Mouse (Mus musculus) embryonic facial prominence, embryonic 10.5 days (tissue): ENCODE measurements at regions not wholly inside any gene's neighbourhood (a gene's known extent, or its start where the extent isn't known, plus 50 kb on each side); places are given as distances from the start of the nearest gene placed in this dataset.
"Not testable (repeated sequence)": the region's sequence is repeated elsewhere in the genome, so short reads cannot be mapped to it uniquely, and the experiment has no call there.

Source experiments
- DNase-seq: peaks from one replicate; pipeline ENCODE4 v3.0.0-alpha.2; 2017; ENCODE audit warnings: low spot score
- H3K27ac ChIP-seq: fragments of 300-500 bp; sonication (generic); replicated peaks from 2 replicates; pipeline ENCODE4 v1.5.1; 2016; ENCODE audit warnings: mild to moderate bottlenecking
- H3K27me3 ChIP-seq: fragments of 300-500 bp; sonication (generic); replicated peaks from 2 replicates; pipeline ENCODE4 v1.6.1; 2016; ENCODE audit warnings: low read depth, mild to moderate bottlenecking; ENCODE audit not compliant: poor library complexity, severe bottlenecking
- H3K36me3 ChIP-seq: fragments of 300-500 bp; sonication (generic); replicated peaks from 2 replicates; pipeline ENCODE4 v1.6.1; 2016; ENCODE audit warnings: mild to moderate bottlenecking, moderate library complexity
- H3K4me1 ChIP-seq: fragments of 300-500 bp; sonication (generic); 2 replicates; pipeline ENCODE4 v1.6.1; 2016
- H3K4me3 ChIP-seq: fragments of 300-500 bp; sonication (generic); 2 replicates; pipeline ENCODE4 v1.5.1; 2016; ENCODE audit warnings: mild to moderate bottlenecking, moderate library complexity
- H3K9me3 ChIP-seq: fragments of 300-500 bp; sonication (generic); 2 replicates; pipeline ENCODE4 v1.6.1; 2016; ENCODE audit warnings: mild to moderate bottlenecking
- WGBS: fragments of 180-500 bp; shearing (Covaris S2); methylation state at CpG from one replicate; pipeline ENCODE4 v1.1.7; 2016; 5-methylcytosine and 5-hydroxymethylcytosine counted together

- no peak for DNase-seq
- 97% methylated on average over 1 of the region's 1 CpGs for WGBS
- H3K36me3 ChIP-seq = no peaks in the 10 kb centered on the region
- H3K27ac ChIP-seq = no peak overlapping the region
- no peaks in the 10 kb centered on the region for H3K4me1 ChIP-seq
- H3K27me3 ChIP-seq = no peaks in the 10 kb centered on the region
- no peak overlapping the region for H3K4me3 ChIP-seq
- H3K9me3 ChIP-seq = no peaks in the 10 kb centered on the region
Measured at GRCm38 (mm10) chr13:78883062-78883461, 683.5 kb upstream of the Nr2f1 start.

- H3K4me3 ChIP-seq = no peak overlapping the region
- H3K9me3 ChIP-seq = no peaks in the 10 kb centered on the region
- 53% methylated on average over 5 of the region's 5 CpGs for WGBS
- peak overlapping the region; percentile 35; the same call in 1 of the 2 replicates for H3K27ac ChIP-seq
- no peaks in the 10 kb centered on the region for H3K27me3 ChIP-seq
- H3K36me3 ChIP-seq = no peaks in the 10 kb centered on the region
- H3K4me1 ChIP-seq = peaks cover 17% of the 10 kb centered on the region
- no peak for DNase-seq
Measured at GRCm38 (mm10) chr13:78872582-78872981, 673.0 kb upstream of the Nr2f1 start.

GRCm38 (mm10) chr13:78871976-78872375 is 672.4 kb upstream of the Nr2f1 start:
- H3K27me3 ChIP-seq = no peaks in the 10 kb centered on the region
- DNase-seq = no peak
- WGBS = 31% methylated on average over 6 of the region's 6 CpGs
- H3K9me3 ChIP-seq = no peaks in the 10 kb centered on the region
- H3K4me1 ChIP-seq = peaks cover 17% of the 10 kb centered on the region
- H3K4me3 ChIP-seq = no peak overlapping the region
- H3K36me3 ChIP-seq = no peaks in the 10 kb centered on the region
- H3K27ac ChIP-seq = no peak overlapping the region

- DNase-seq = no peak
- H3K27ac ChIP-seq = no peak overlapping the region
- H3K4me3 ChIP-seq = no peak overlapping the region
- no peaks in the 10 kb centered on the region for H3K27me3 ChIP-seq
- peaks cover 17% of the 10 kb centered on the region for H3K4me1 ChIP-seq
- no peaks in the 10 kb centered on the region for H3K36me3 ChIP-seq
- no peaks in the 10 kb centered on the region for H3K9me3 ChIP-seq
- WGBS = 52% methylated on average over 2 of the region's 2 CpGs
Measured at GRCm38 (mm10) chr13:78871254-78871653, 671.7 kb upstream of the Nr2f1 start.

- H3K9me3 ChIP-seq, H3K4me1 ChIP-seq, H3K27me3 ChIP-seq, H3K27ac ChIP-seq, H3K36me3 ChIP-seq, H3K4me3 ChIP-seq, DNase-seq: not testable (repeated sequence)
- WGBS = 92% methylated on average over 4 of the region's 4 CpGs
Measured at GRCm38 (mm10) chr13:78824357-78824756, 624.8 kb upstream of the Nr2f1 start.

- 75% methylated on average over 2 of the region's 2 CpGs for WGBS
- Histone ChIP-seq H3K9me3 (no peaks in the 10 kb centered on the region), H3K4me1 (no peaks in the 10 kb centered on the region), H3K27me3 (no peaks in the 10 kb centered on the region), H3K27ac (no peak overlapping the region), H3K36me3 (no peaks in the 10 kb centered on the region), H3K4me3 (no peak overlapping the region)
- DNase-seq = no peak
Measured at GRCm38 (mm10) chr13:78809656-78810055, 610.1 kb upstream of the Nr2f1 start.

- Histone ChIP-seq H3K9me3 (no peaks in the 10 kb centered on the region), H3K36me3 (no peaks in the 10 kb centered on the region), H3K27ac (no peak overlapping the region), H3K4me3 (no peak overlapping the region), H3K27me3 (no peaks in the 10 kb centered on the region), H3K4me1 (no peaks in the 10 kb centered on the region)
- no peak for DNase-seq
Measured at GRCm38 (mm10) chr13:78802838-78803124, 603.2 kb upstream of the Nr2f1 start.

GRCm38 (mm10) chr13:78802011-78802837 is 602.7 kb upstream of the Nr2f1 start:
- Histone ChIP-seq H3K27me3 (no peaks in the 10 kb centered on the region), H3K4me1 (no peaks in the 10 kb centered on the region), H3K4me3 (no peak overlapping the region), H3K36me3 (no peaks in the 10 kb centered on the region), H3K27ac (no peak overlapping the region), H3K9me3 (no peaks in the 10 kb centered on the region)
- 68% methylated on average over 7 of the region's 7 CpGs for WGBS
- no peak for DNase-seq

GRCm38 (mm10) chr13:78799641-78800040 is 600.1 kb upstream of the Nr2f1 start:
- Histone ChIP-seq H3K36me3 (no peaks in the 10 kb centered on the region), H3K4me1 (no peaks in the 10 kb centered on the region), H3K9me3 (no peaks in the 10 kb centered on the region), H3K4me3 (no peak overlapping the region), H3K27ac (no peak overlapping the region), H3K27me3 (no peaks in the 10 kb centered on the region)
- WGBS = 54% methylated on average over 3 of the region's 3 CpGs
- no peak for DNase-seq

- no peak overlapping the region for H3K4me3 ChIP-seq
- H3K9me3 ChIP-seq = no peaks in the 10 kb centered on the region
- H3K36me3 ChIP-seq = no peaks in the 10 kb centered on the region
- no peaks in the 10 kb centered on the region for H3K4me1 ChIP-seq
- no peaks in the 10 kb centered on the region for H3K27me3 ChIP-seq
- DNase-seq = peak; percentile 17
- H3K27ac ChIP-seq = no peak overlapping the region
Measured at GRCm38 (mm10) chr13:78795228-78795627, 595.7 kb upstream of the Nr2f1 start.

- Histone ChIP-seq H3K4me3 (no peak overlapping the region), H3K27ac (no peak overlapping the region), H3K36me3 (no peaks in the 10 kb centered on the region), H3K4me1 (no peaks in the 10 kb centered on the region), H3K27me3 (no peaks in the 10 kb centered on the region), H3K9me3 (no peaks in the 10 kb centered on the region)
- 61% methylated on average over 2 of the region's 2 CpGs for WGBS
- no peak for DNase-seq
Measured at GRCm38 (mm10) chr13:78784285-78784684, 584.7 kb upstream of the Nr2f1 start.

- Histone ChIP-seq H3K4me3 (no peak overlapping the region), H3K9me3 (no peaks in the 10 kb centered on the region), H3K36me3 (no peaks in the 10 kb centered on the region), H3K27ac (no peak overlapping the region), H3K4me1 (no peaks in the 10 kb centered on the region), H3K27me3 (no peaks in the 10 kb centered on the region)
- DNase-seq = no peak
- 75% methylated on average over 1 of the region's 1 CpGs for WGBS
Measured at GRCm38 (mm10) chr13:78783591-78784240, 584.2 kb upstream of the Nr2f1 start.
